Mouse (Mus musculus) limb, embryonic 11.5 days (tissue): Measurements from ENCODE around the gene Cx3cr1. TPM values are rescaled to one million over a fixed set of nuclear protein-coding genes. Genes with fewer than 3 reads are reported as not detected.

Experiments
- ATAC-seq: fragments of 200-750 bp; cut with Nextera tagmentation; 2 replicates; pipeline ENCODE4 v1.8.0; 2017; ENCODE audit warnings: low read depth; ENCODE audit not compliant: insufficient number of reproducible peaks, low FRiP score, low TSS enrichment
- DNase-seq: peaks from one replicate; pipeline ENCODE4 v3.0.0-alpha.2; 2015; ENCODE audit warnings: low spot score
- H3K27ac ChIP-seq: fragments of 300-500 bp; sonication (generic); replicated peaks from 2 replicates; pipeline ENCODE4 v1.5.1; 2014; ENCODE audit warnings: low read depth, mild to moderate bottlenecking, low read length
- H3K27me3 ChIP-seq: fragments of 300-500 bp; sonication (generic); 2 replicates; pipeline ENCODE4 v1.6.1; 2014; ENCODE audit warnings: mild to moderate bottlenecking, low read length, mixed read lengths; ENCODE audit not compliant: control insufficient read depth, insufficient read depth
- H3K36me3 ChIP-seq: fragments of 300-500 bp; sonication (generic); 2 replicates; pipeline ENCODE4 v1.6.1; 2014; ENCODE audit warnings: mild to moderate bottlenecking, low read length, moderate library complexity, mixed read lengths; ENCODE audit not compliant: control insufficient read depth, insufficient read depth
- H3K4me1 ChIP-seq: fragments of 300-500 bp; sonication (generic); 2 replicates; pipeline ENCODE4 v1.6.1; 2014; ENCODE audit warnings: low read length, mixed read lengths; ENCODE audit not compliant: control insufficient read depth, insufficient read depth
- H3K4me2 ChIP-seq: fragments of 300-500 bp; sonication (generic); 2 replicates; pipeline ENCODE4 v1.6.1; 2014; ENCODE audit warnings: low read depth, mild to moderate bottlenecking, moderate library complexity; ENCODE audit not compliant: severe bottlenecking
- H3K4me3 ChIP-seq: fragments of 300-500 bp; sonication (generic); 2 replicates; pipeline ENCODE4 v1.5.1; 2014; ENCODE audit warnings: low read depth, low read length
- H3K9ac ChIP-seq: fragments of 300-500 bp; sonication (generic); 2 replicates; pipeline ENCODE4 v1.6.1; 2014; ENCODE audit warnings: mild to moderate bottlenecking, low read length
- H3K9me3 ChIP-seq: fragments of 300-500 bp; sonication (generic); 2 replicates; pipeline ENCODE4 v1.6.1; 2016; ENCODE audit warnings: low read length; ENCODE audit not compliant: control insufficient read depth
- WGBS: fragments of 180-500 bp; shearing (Covaris S2); extraction: QIAGEN DNeasy Blood & Tissue Kit; methylation state at CpG from one replicate; pipeline ENCODE4 v1.1.7; 2014; 5-methylcytosine and 5-hydroxymethylcytosine counted together
- polyA plus RNA-seq: library from polyadenylated mRNA; unstranded; fragments of >200 nt; fragmentation: Nextera tagmentation; extraction: Ambion mirVana; gene quantifications from 2 replicates; pipeline ENCODE4 v1.2.1, GENCODE M21; 2014

Gene Cx3cr1
- polyA plus RNA-seq, 1 experiment from 2014 or later: 2.5 TPM

DNA sequence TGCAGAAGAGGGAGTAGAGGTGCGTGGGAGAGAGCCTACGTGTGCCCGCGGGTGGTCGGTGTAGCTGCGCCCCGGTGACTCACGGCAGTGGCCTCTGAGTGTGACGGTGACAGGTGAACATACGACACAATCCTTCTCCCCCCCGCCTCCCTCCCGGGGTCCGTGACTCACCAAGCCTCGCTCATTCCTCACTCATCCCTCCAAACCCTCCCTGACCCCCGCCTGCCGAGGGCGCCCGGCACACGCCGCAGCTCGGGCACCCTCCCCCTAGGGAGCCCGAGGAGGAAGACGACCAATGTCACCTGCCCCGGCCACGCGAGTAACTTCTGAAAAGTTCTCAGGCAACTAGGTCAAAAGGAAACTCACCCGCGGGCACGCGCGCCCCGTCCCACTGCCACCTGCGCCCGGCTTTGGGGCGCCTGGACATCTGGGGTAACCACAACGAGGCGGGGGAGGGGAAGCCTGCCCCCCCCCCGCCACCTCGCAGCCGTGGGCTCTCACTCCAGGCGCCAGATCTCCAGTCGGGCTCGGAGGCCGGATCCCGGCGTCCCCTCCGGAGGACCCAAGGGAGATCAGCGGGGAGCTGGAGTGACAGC lies 86.6 kb downstream of the Cx3cr1 start:
- Histone ChIP-seq H3K27ac (no peak overlapping the region), H3K27me3 (no peaks in the 10 kb centered on the region), H3K9ac (peak overlapping the region; percentile 42), H3K9me3 (no peaks in the 10 kb centered on the region), H3K4me1 (peaks cover 52% of the 10 kb centered on the region), H3K36me3 (no peaks in the 10 kb centered on the region), H3K4me2 (peak overlapping the region; percentile 96), H3K4me3 (peak overlapping the region; percentile 64)
- 0% methylated on average over 40 of the region's 48 CpGs for WGBS
- ATAC-seq (0 out of 2 replicates have a peak, but pooled peaks have one; percentile 2), DNase-seq (peak; percentile 34)

- Histone ChIP-seq H3K36me3 (no peaks in the 10 kb centered on the region), H3K27me3 (no peaks in the 10 kb centered on the region), H3K4me2 (peak overlapping the region; percentile 96), H3K4me1 (peaks cover 57% of the 10 kb centered on the region), H3K4me3 (peak overlapping the region; percentile 64), H3K9ac (no peak overlapping the region), H3K9me3 (no peaks in the 10 kb centered on the region), H3K27ac (peak overlapping the region; percentile 89; the same call in 1 of the 2 replicates)
- WGBS: 2% methylated on average over 11 of the region's 11 CpGs
- ATAC-seq: peak; percentile 28; the same call in 1 of the 2 replicates
- DNase-seq: peak; percentile 62
Measured at GRCm38 (mm10) chr9:119982241-119982811, 87.4 kb downstream of the Cx3cr1 start.

DNA sequence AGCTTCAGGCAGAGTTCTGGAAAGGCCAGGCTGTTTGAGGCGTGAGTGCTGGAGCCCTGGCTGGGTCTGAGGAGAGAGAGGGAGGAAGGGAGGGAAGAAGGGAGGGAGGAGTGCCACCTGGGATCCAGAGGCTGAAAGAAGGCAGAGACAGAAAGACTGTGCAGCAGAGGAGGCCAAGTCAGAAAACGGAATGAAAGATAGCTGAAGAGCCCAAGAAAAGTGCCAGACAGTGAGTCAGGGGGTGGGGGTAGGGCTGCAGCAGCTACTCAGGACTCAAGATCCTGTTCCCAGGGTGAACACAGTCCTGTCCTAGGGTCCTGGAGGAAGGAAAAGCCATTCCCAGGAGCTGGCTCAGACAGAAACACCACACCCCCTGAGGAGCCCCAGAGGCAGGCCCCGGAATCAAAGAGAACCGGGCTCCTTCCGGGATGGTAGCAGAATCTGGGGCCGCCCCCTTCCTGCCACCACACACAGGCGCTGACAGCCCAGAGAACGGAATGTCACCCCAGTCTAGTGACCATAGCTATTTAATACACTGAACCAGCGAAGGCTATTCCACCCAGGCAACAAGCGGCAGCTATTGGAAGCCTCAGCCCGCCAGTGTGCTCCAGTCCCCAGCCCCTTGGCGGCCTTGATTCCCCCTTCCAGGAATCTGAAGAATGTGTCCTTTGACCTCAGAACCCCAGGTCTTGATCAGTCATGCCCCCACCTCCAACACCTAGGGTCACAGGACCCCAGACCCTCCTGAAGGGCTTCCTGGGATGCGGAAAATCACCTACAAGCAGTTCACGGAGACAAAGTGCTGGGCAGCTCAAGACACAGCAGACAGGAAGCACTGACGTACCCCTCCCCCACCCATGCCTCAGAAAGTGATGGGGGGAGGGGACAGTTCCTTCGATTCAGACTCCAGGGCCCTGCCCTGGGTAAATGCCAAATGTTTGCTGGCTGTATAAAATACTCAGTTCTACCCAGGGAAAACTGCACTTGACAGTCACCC lies 88.2 kb downstream of the Cx3cr1 start:
- H3K4me2 ChIP-seq: peak overlapping the region; percentile 96
- no peaks in the 10 kb centered on the region for H3K9me3 ChIP-seq
- H3K9ac ChIP-seq: peak overlapping the region; percentile 48
- DNase-seq: peak; percentile 79
- H3K27me3 ChIP-seq: no peaks in the 10 kb centered on the region
- ATAC-seq: peak; percentile 33; the same call in 1 of the 2 replicates
- peaks cover 64% of the 10 kb centered on the region for H3K4me1 ChIP-seq
- H3K4me3 ChIP-seq: peak overlapping the region; percentile 21
- under 1% methylated on average over 16 of the region's 16 CpGs for WGBS
- H3K27ac ChIP-seq: peak overlapping the region; percentile 89
- no peaks in the 10 kb centered on the region for H3K36me3 ChIP-seq

DNA sequence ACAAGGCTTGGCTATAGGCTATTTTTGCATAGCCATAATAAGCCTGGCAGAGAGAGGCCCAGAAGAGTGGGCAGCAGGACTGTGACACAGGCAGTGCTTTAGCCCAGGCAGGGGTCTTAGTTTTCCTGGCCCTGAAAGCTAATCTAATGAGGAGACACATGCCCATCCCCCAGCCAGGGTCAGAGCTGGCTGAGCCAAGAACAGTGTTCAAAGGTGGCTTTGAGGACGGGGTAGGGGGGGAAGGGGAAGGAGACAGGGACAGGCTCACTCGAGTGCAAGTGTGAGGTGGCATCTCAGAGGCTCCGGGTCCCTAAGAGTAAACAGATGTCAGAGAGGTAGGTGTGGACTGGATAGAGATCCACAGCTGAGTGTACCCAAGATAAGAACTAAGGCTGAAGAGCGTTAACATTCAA lies 88.9 kb downstream of the Cx3cr1 start:
- DNase-seq: peak; percentile 44
- Histone ChIP-seq H3K9ac (no peak overlapping the region; the same call in 1 of the 2 replicates), H3K4me3 (no peak overlapping the region), H3K4me1 (peaks cover 62% of the 10 kb centered on the region), H3K4me2 (peak overlapping the region; percentile 96), H3K36me3 (no peaks in the 10 kb centered on the region), H3K9me3 (no peaks in the 10 kb centered on the region), H3K27me3 (no peaks in the 10 kb centered on the region), H3K27ac (peak overlapping the region; percentile 89)
- WGBS: 2% methylated on average over 4 of the region's 4 CpGs
- peak; percentile 5; the same call in 1 of the 2 replicates for ATAC-seq

GRCm38 (mm10) chr9:119979749-119980148 lies 89.9 kb downstream of the Cx3cr1 start:
- H3K27me3 ChIP-seq: no peaks in the 10 kb centered on the region
- ATAC-seq (no peak), DNase-seq (no peak)
- no peak overlapping the region for H3K4me3 ChIP-seq
- no peak overlapping the region for H3K9ac ChIP-seq
- no peak overlapping the region for H3K27ac ChIP-seq
- no peaks in the 10 kb centered on the region for H3K9me3 ChIP-seq
- H3K36me3 ChIP-seq: no peaks in the 10 kb centered on the region
- H3K4me2 ChIP-seq: no peak overlapping the region
- 71% methylated on average over 2 of the region's 2 CpGs for WGBS
- peaks cover 61% of the 10 kb centered on the region for H3K4me1 ChIP-seq

DNA sequence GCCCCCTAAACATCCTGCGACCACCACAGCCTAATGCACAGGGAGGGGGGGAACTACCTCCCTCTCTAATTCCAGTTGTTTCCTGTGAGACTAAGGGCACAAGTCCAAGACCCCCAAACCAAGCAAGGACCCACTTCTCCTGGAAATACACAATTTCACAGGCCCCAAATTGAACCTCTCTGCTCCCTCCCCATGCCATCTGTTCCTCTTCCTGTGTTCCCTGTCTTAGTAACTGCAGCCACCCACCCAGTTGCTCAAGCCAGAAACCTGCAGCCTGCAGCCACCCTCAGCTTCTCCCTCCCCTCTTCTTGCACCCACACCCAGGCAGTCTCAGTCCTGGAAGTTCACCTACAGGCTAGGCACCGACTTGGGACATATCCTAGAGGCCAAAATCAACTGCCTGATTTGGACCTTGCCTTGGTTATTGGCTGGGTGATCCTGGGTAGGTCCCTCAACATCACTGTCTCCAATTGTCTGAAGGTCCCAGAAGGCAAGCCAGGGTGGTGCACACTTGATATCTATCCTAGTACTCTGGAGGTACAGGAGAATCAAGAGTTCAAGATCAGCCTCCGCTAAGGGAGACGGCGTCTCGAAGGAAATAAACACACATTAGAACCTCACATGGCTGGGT lies 90.8 kb downstream of the Cx3cr1 start:
- no peak overlapping the region; the same call in 1 of the 2 replicates for H3K27ac ChIP-seq
- DNase-seq: no peak
- no peaks in the 10 kb centered on the region for H3K27me3 ChIP-seq
- H3K36me3 ChIP-seq: peaks cover 3% of the 10 kb centered on the region; the same call in 1 of the 2 replicates
- H3K4me2 ChIP-seq: no peak overlapping the region
- H3K4me3 ChIP-seq: no peak overlapping the region
- no peak overlapping the region for H3K9ac ChIP-seq
- 84% methylated on average over 6 of the region's 6 CpGs for WGBS
- no peaks in the 10 kb centered on the region for H3K9me3 ChIP-seq
- H3K4me1 ChIP-seq: peaks cover 55% of the 10 kb centered on the region
- ATAC-seq: no peak

- no peak overlapping the region for H3K4me3 ChIP-seq
Measured at GRCm38 (mm10) chr9:119978151-119978810, 91.4 kb downstream of the Cx3cr1 start.

More at GRCm38 (mm10) chr9:119978151-119978810, 91.4 kb downstream of the Cx3cr1 start:
- ATAC-seq (no peak), DNase-seq (no peak)
- Histone ChIP-seq H3K4me1 (peaks cover 55% of the 10 kb centered on the region), H3K27me3 (no peaks in the 10 kb centered on the region), H3K9me3 (no peaks in the 10 kb centered on the region), H3K9ac (no peak overlapping the region), H3K4me2 (no peak overlapping the region), H3K27ac (no peak overlapping the region), H3K36me3 (peaks cover 9% of the 10 kb centered on the region; the same call in 1 of the 2 replicates)
- WGBS: 59% methylated on average over 9 of the region's 9 CpGs
